Mouse (Mus musculus) C2C12 (cell line): ENCODE data around the gene Ptpre. TPM values are rescaled to one million over a fixed set of nuclear protein-coding genes. Genes with fewer than 3 reads are reported as not detected.
"Not testable (repeated sequence)": the region's sequence is repeated elsewhere in the genome, so short reads cannot be mapped to it uniquely, and the experiment has no call there.

Source experiments
- H3K27me3 ChIP-seq: one replicate; pipeline ENCODE4 v1.6.1; 2011; ENCODE audit not compliant: control insufficient read depth, insufficient read depth, insufficient read length
- H3K36me3 ChIP-seq: one replicate; pipeline ENCODE4 v1.6.1; 2011; ENCODE audit not compliant: control insufficient read depth, insufficient read depth
- H3K4me3 ChIP-seq: one replicate; pipeline ENCODE4 v1.5.1; 2011; ENCODE audit warnings: mild to moderate bottlenecking, control low read depth; ENCODE audit not compliant: poor library complexity, insufficient read depth, severe bottlenecking
- H3K79me2 ChIP-seq: one replicate; pipeline ENCODE4 v1.6.1; 2011; ENCODE audit not compliant: control insufficient read depth, insufficient read depth
- H3K79me3 ChIP-seq: one replicate; pipeline ENCODE4 v1.6.1; 2011; ENCODE audit warnings: low read depth, control low read depth
- H3ac ChIP-seq: one replicate; pipeline ENCODE3; 2011; ENCODE audit warnings: low read depth; ENCODE audit not compliant: control insufficient read depth, insufficient read length
- CEBPB ChIP-seq: IDR thresholded peaks from one replicate; pipeline ENCODE4 v1.6.1; 2011; ENCODE audit warnings: low read depth, mild to moderate bottlenecking, control low read depth, moderate library complexity
- CTCF ChIP-seq: IDR thresholded peaks from one replicate; pipeline ENCODE4 v1.5.1; 2011; ENCODE audit not compliant: control insufficient read depth, insufficient read depth, insufficient read length
- FOSL1 ChIP-seq: IDR thresholded peaks from one replicate; pipeline ENCODE4 v1.8.0; 2011; ENCODE audit warnings: mild to moderate bottlenecking, low read length; ENCODE audit not compliant: poor library complexity, insufficient read depth, severe bottlenecking
- MAX ChIP-seq: IDR thresholded peaks from one replicate; pipeline ENCODE4 v1.6.1; 2011; ENCODE audit warnings: mild to moderate bottlenecking, control low read depth
- MYOD1 ChIP-seq: IDR thresholded peaks from one replicate; pipeline ENCODE4 v1.6.1; 2011; ENCODE audit warnings: low read depth; ENCODE audit not compliant: control insufficient read depth, insufficient read length
- MYOG ChIP-seq: IDR thresholded peaks from one replicate; pipeline ENCODE4 v1.6.1; 2011; ENCODE audit not compliant: control insufficient read depth, insufficient read length; ENCODE audit errors: extremely low read depth
- USF1 ChIP-seq: IDR thresholded peaks from one replicate; pipeline ENCODE4 v1.6.1; 2011; ENCODE audit warnings: low read depth, mild to moderate bottlenecking, control low read depth, moderate library complexity
- polyA plus RNA-seq: library from polyadenylated mRNA; unstranded; fragments of >200 nt; fragmentation: generic; extraction: Trizol; gene quantifications from one replicate; pipeline ENCODE4 v1.2.1, GENCODE M21; 2012; ENCODE audit warnings: missing spikeins

Ptpre gene
- polyA plus RNA-seq, 1 experiment = 1.5 TPM

DNA sequence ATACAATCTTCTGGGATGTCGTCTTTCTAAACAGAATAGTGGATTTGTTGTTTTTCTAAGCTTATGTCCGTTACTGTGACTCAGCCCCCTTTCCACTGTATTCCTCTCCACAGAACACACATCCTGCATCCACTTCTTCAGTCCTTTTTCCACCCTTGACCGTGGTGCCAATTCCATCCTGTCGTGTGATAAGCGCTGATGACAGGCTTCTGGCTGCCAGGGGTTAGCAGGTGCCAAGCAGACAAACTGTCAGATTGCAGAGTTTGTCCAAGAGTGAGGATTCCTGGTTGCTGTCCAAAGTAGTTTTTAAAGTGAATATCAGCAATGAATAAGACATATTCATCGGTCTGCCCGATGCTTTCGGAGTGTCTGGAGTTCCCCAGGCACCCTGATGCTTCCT lies 139.4 kb downstream of the Ptpre start:
- Histone ChIP-seq H3K27me3 (no peaks in the 10 kb centered on the region), H3K36me3 (peaks cover 3% of the 10 kb centered on the region), H3K79me3 (no peaks in the 10 kb centered on the region), H3ac (no peak overlapping the region), H3K4me3 (no peak overlapping the region), H3K79me2 (no peaks in the 10 kb centered on the region)
- TF ChIP-seq CTCF (no peak), CEBPB (no peak), MAX (no peak), MYOD1 (no peak), USF1 (no peak), MYOG (no peak), FOSL1 (no peak)

DNA sequence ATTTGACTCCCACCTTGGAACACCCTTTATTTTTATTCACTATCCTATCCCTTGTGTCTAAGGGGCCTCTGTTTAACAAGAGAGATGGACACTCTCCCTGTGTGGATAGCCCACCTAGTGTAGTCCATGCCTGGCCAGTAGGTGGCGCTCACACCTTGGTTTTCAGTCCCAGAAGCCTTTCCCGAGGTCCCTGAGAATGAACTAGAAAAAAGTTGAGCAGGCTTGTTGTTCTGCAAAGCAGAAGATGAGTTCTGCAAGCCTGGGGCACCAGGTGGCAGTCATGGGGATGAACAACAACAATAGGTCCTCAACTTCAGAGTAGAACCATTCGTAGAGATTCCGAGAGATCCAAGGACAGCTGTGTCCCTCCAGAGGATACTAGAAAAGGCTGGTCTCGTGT lies 143.1 kb downstream of the Ptpre start:
- H3K36me3 ChIP-seq = peaks cover 9% of the 10 kb centered on the region
- no peaks in the 10 kb centered on the region for H3K79me2 ChIP-seq
- H3K79me3 ChIP-seq = no peaks in the 10 kb centered on the region
- H3K27me3 ChIP-seq = no peaks in the 10 kb centered on the region
- no peak overlapping the region for H3K4me3 ChIP-seq
- H3ac ChIP-seq = no peak overlapping the region
- no peak for TF ChIP-seq MYOG
- TF ChIP-seq CEBPB = no peak
- TF ChIP-seq MAX = no peak
- TF ChIP-seq FOSL1 = no peak
- no peak for TF ChIP-seq CTCF
- no peak for TF ChIP-seq USF1
- no peak for TF ChIP-seq MYOD1

DNA sequence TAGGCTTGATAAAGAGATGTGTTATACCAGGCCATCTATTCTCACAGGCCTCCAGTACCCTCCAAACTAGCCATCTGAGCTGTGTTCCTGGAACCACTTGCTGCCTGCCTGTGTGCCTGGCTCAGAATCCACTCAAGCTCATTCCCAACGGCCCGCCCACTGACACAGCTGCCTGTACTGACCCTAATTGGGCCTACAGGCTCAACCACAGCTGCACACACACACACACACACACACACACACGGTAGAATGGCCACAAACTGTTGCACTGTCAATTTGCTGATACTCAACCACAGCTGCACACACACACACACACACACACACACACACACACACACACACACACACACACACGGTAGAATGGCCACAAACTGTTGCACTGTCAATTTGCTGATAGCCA lies 146.8 kb downstream of the Ptpre start:
- not testable (repeated sequence) for H3K4me3 ChIP-seq, H3K79me2 ChIP-seq, H3K27me3 ChIP-seq, H3K79me3 ChIP-seq, H3ac ChIP-seq
- H3K36me3 ChIP-seq = peaks cover 37% of the 10 kb centered on the region

DNA sequence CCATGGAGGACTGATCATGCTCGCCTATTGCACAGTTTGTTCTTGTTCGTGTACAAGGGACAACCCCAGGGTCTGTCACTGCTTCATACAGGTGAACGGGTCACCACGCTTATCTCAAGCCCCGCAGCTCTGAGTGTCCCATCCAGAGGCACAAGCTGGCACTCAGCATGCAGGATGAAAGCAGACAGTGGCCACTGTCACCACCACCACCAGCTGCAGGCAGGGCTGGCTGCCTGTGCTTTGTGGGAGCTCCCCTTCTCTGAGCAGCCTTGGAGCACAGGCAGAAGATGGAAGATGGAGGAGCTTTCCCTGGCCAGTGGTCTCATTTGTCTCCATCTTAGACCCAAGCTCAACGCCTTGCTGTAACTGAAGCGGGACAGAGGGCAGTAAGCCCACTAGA lies 147.7 kb downstream of the Ptpre start:
- Histone ChIP-seq H3ac (no peak overlapping the region), H3K4me3 (no peak overlapping the region), H3K36me3 (peaks cover 43% of the 10 kb centered on the region), H3K79me2 (no peaks in the 10 kb centered on the region), H3K79me3 (no peaks in the 10 kb centered on the region), H3K27me3 (no peaks in the 10 kb centered on the region)
- TF ChIP-seq MYOD1 = no peak
- no peak for TF ChIP-seq CEBPB
- TF ChIP-seq FOSL1 = no peak
- no peak for TF ChIP-seq MAX
- no peak for TF ChIP-seq MYOG

DNA sequence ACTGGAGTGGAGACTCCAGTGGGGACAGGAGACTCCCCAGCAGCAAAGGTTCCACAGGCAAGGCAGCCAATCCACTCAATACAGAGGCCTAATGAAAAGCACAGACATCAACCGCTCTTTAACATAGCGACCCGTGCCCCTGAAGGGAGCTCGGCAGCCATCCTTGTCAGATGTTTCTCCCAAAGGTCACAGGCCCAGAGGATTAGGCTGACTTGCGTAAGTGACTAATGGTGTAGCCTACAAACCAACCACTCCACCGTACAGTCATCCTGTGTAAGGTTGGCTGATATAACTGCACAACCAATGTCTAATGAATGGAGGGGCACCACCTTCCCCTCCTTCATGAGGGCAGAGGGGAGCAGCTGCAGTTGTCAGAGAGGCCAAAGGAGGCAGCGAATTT lies 152.1 kb downstream of the Ptpre start:
- TF ChIP-seq MYOD1 = no peak
- no peak for TF ChIP-seq CEBPB
- Histone ChIP-seq H3K79me2 (no peaks in the 10 kb centered on the region), H3K79me3 (peaks cover 2% of the 10 kb centered on the region), H3K4me3 (no peak overlapping the region), H3K27me3 (no peaks in the 10 kb centered on the region), H3ac (no peak overlapping the region), H3K36me3 (peaks cover 84% of the 10 kb centered on the region)

DNA sequence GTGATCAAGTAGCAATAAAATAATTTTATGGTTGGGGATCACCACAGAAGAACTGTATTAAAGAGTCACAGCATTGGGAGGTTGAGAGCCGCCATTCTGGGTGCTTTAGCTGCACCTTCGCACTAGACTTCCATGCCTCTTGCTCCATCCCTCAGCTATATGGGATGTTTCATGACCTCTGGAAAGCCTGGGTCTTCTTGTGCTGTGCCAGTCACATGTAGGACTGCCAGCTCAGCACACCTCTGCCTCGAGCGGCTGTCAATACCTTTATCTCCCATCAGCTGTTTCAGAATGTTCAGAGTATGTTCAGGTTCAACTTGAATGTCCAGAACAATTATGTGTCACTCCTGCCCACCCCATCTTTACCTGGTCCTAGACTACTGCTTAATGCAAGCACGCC lies 154.7 kb downstream of the Ptpre start:
- TF ChIP-seq MYOD1 (no peak), USF1 (no peak), FOSL1 (no peak), MYOG (no peak), CEBPB (no peak), MAX (no peak), CTCF (no peak)
- H3K4me3 ChIP-seq = no peak overlapping the region

More for the DNA sequence above, 154.7 kb downstream of the Ptpre start:
- H3K79me2 ChIP-seq = peaks cover 14% of the 10 kb centered on the region
- peaks cover 2% of the 10 kb centered on the region for H3K79me3 ChIP-seq
- H3K36me3 ChIP-seq = peaks cover 92% of the 10 kb centered on the region
- H3K27me3 ChIP-seq = no peaks in the 10 kb centered on the region
- H3ac ChIP-seq = no peak overlapping the region
